Mouse (Mus musculus) C2C12 (cell line): ENCODE data around the gene Klf1. TPM values are rescaled to one million over a fixed set of nuclear protein-coding genes. Genes with fewer than 3 reads are reported as not detected.

Source experiments
- H3K27me3 ChIP-seq: one replicate; pipeline ENCODE4 v1.6.1; 2011; ENCODE audit not compliant: control insufficient read depth, insufficient read depth, insufficient read length
- H3K36me3 ChIP-seq: one replicate; pipeline ENCODE4 v1.6.1; 2011; ENCODE audit not compliant: control insufficient read depth, insufficient read depth
- H3K4me3 ChIP-seq: one replicate; pipeline ENCODE4 v1.5.1; 2011; ENCODE audit warnings: mild to moderate bottlenecking, control low read depth; ENCODE audit not compliant: poor library complexity, insufficient read depth, severe bottlenecking
- H3K79me2 ChIP-seq: one replicate; pipeline ENCODE4 v1.6.1; 2011; ENCODE audit not compliant: control insufficient read depth, insufficient read depth
- H3K79me3 ChIP-seq: one replicate; pipeline ENCODE4 v1.6.1; 2011; ENCODE audit warnings: low read depth, control low read depth
- H3ac ChIP-seq: one replicate; pipeline ENCODE3; 2011; ENCODE audit warnings: low read depth; ENCODE audit not compliant: control insufficient read depth, insufficient read length
- CEBPB ChIP-seq: IDR thresholded peaks from one replicate; pipeline ENCODE4 v1.6.1; 2011; ENCODE audit warnings: low read depth, mild to moderate bottlenecking, control low read depth, moderate library complexity
- CTCF ChIP-seq: IDR thresholded peaks from one replicate; pipeline ENCODE4 v1.5.1; 2011; ENCODE audit not compliant: control insufficient read depth, insufficient read depth, insufficient read length
- FOSL1 ChIP-seq: IDR thresholded peaks from one replicate; pipeline ENCODE4 v1.8.0; 2011; ENCODE audit warnings: mild to moderate bottlenecking, low read length; ENCODE audit not compliant: poor library complexity, insufficient read depth, severe bottlenecking
- MAX ChIP-seq: IDR thresholded peaks from one replicate; pipeline ENCODE4 v1.6.1; 2011; ENCODE audit warnings: mild to moderate bottlenecking, control low read depth
- MYOD1 ChIP-seq: IDR thresholded peaks from one replicate; pipeline ENCODE4 v1.6.1; 2011; ENCODE audit warnings: low read depth; ENCODE audit not compliant: control insufficient read depth, insufficient read length
- MYOG ChIP-seq: IDR thresholded peaks from one replicate; pipeline ENCODE4 v1.6.1; 2011; ENCODE audit not compliant: control insufficient read depth, insufficient read length; ENCODE audit errors: extremely low read depth
- USF1 ChIP-seq: IDR thresholded peaks from one replicate; pipeline ENCODE4 v1.6.1; 2011; ENCODE audit warnings: low read depth, mild to moderate bottlenecking, control low read depth, moderate library complexity
- polyA plus RNA-seq: library from polyadenylated mRNA; unstranded; fragments of >200 nt; fragmentation: generic; extraction: Trizol; gene quantifications from one replicate; pipeline ENCODE4 v1.2.1, GENCODE M21; 2012; ENCODE audit warnings: missing spikeins

Gene Klf1
- polyA plus RNA-seq, 1 experiment = 0.09 TPM

- Histone ChIP-seq H3K27me3 (no peaks in the 10 kb centered on the region), H3K79me2 (no peaks in the 10 kb centered on the region), H3K36me3 (peaks cover 9% of the 10 kb centered on the region), H3K4me3 (no peak overlapping the region), H3K79me3 (no peaks in the 10 kb centered on the region), H3ac (no peak overlapping the region)
- TF ChIP-seq FOSL1 (no peak), MYOG (no peak), USF1 (no peak), CTCF (no peak), MYOD1 (no peak), MAX (no peak), CEBPB (no peak)
Measured at GRCm38 (mm10) chr8:84874339-84874738, 27.4 kb upstream of the Klf1 start.

GRCm38 (mm10) chr8:84877297-84878035, 24.3 kb upstream of the Klf1 start:
- Histone ChIP-seq H3K79me3 (no peaks in the 10 kb centered on the region), H3ac (no peak overlapping the region), H3K79me2 (no peaks in the 10 kb centered on the region), H3K4me3 (no peak overlapping the region), H3K36me3 (no peaks in the 10 kb centered on the region), H3K27me3 (no peaks in the 10 kb centered on the region)
- TF ChIP-seq CTCF (no peak), MAX (no peak), CEBPB (no peak)

GRCm38 (mm10) chr8:84878915-84879314, 22.8 kb upstream of the Klf1 start:
- Histone ChIP-seq H3K4me3 (no peak overlapping the region), H3K27me3 (no peaks in the 10 kb centered on the region), H3K36me3 (no peaks in the 10 kb centered on the region), H3K79me3 (no peaks in the 10 kb centered on the region), H3ac (no peak overlapping the region), H3K79me2 (no peaks in the 10 kb centered on the region)
- no peak for TF ChIP-seq CTCF
- no peak for TF ChIP-seq MAX
- TF ChIP-seq MYOD1 = no peak
- no peak for TF ChIP-seq USF1
- no peak for TF ChIP-seq FOSL1
- no peak for TF ChIP-seq CEBPB
- TF ChIP-seq MYOG = no peak

- TF ChIP-seq MYOG (no peak), CTCF (no peak), USF1 (no peak), FOSL1 (no peak), MYOD1 (no peak), CEBPB (no peak), MAX (no peak)
- Histone ChIP-seq H3K79me2 (no peaks in the 10 kb centered on the region), H3K27me3 (no peaks in the 10 kb centered on the region), H3K36me3 (no peaks in the 10 kb centered on the region), H3K79me3 (no peaks in the 10 kb centered on the region), H3K4me3 (no peak overlapping the region), H3ac (no peak overlapping the region)
Measured at GRCm38 (mm10) chr8:84884728-84885127, 17.0 kb upstream of the Klf1 start.

GRCm38 (mm10) chr8:84888280-84888679, 13.4 kb upstream of the Klf1 start:
- Histone ChIP-seq H3K27me3 (no peaks in the 10 kb centered on the region), H3K79me3 (no peaks in the 10 kb centered on the region), H3K79me2 (no peaks in the 10 kb centered on the region), H3K4me3 (no peak overlapping the region), H3ac (no peak overlapping the region), H3K36me3 (no peaks in the 10 kb centered on the region)
- TF ChIP-seq CTCF (no peak), FOSL1 (no peak), MYOD1 (no peak), MYOG (no peak), CEBPB (no peak), USF1 (no peak), MAX (no peak)

- H3K79me2 ChIP-seq = no peaks in the 10 kb centered on the region
- H3K79me3 ChIP-seq = no peaks in the 10 kb centered on the region
- H3K36me3 ChIP-seq = no peaks in the 10 kb centered on the region
- no peaks in the 10 kb centered on the region for H3K27me3 ChIP-seq
- no peak overlapping the region for H3ac ChIP-seq
- no peak for TF ChIP-seq MYOD1
- no peak for TF ChIP-seq CEBPB
- no peak for TF ChIP-seq MAX
- no peak for TF ChIP-seq MYOG
- no peak for TF ChIP-seq USF1
- TF ChIP-seq FOSL1 = no peak
- no peak for TF ChIP-seq CTCF
- H3K4me3 ChIP-seq = no peak overlapping the region
Measured at GRCm38 (mm10) chr8:84889141-84889540, 12.6 kb upstream of the Klf1 start.
